Mouse (Mus musculus): ENCODE data around the gene 4933427I04Rik.

4933427I04Rik gene

GRCm38 (mm10) chr4:123859379-123859778 lies at the start of gene 4933427I04Rik:
Gene 4933427I04Rik, plus strand, starts transcription at chr4:123859679.
- DNase-seq, result no peak

GRCm38 (mm10) chr4:123810475-123811295 lies 48.8 kb upstream of the 4933427I04Rik start:
- no peak for DNase-seq

GRCm38 (mm10) chr4:123812525-123812924 lies 47.0 kb upstream of the 4933427I04Rik start:
- DNase-seq, result no peak

- no peak for DNase-seq
Observed at GRCm38 (mm10) chr4:123814030-123814501, 45.4 kb upstream of the 4933427I04Rik start.

GRCm38 (mm10) chr4:123819093-123819610 lies 40.3 kb upstream of the 4933427I04Rik start:
- no peak for DNase-seq

GRCm38 (mm10) chr4:123842126-123842525 lies 17.4 kb upstream of the 4933427I04Rik start:
- no peak for DNase-seq

GRCm38 (mm10) chr4:123856888-123857287 lies 2.6 kb upstream of the 4933427I04Rik start:
- no peak for DNase-seq

- no peak for DNase-seq
Observed at GRCm38 (mm10) chr4:123858090-123858489, 1.4 kb upstream of the 4933427I04Rik start.

- DNase-seq, result no peak
Observed at GRCm38 (mm10) chr4:123859803-123860202, 324 bp downstream of the 4933427I04Rik start.

- no peak for DNase-seq
Observed at GRCm38 (mm10) chr4:123860621-123861020, 1.1 kb downstream of the 4933427I04Rik start.

- no peak for DNase-seq
Observed at GRCm38 (mm10) chr4:123893726-123894125, 34.2 kb downstream of the 4933427I04Rik start.

GRCm38 (mm10) chr4:123894295-123894694 lies 34.8 kb downstream of the 4933427I04Rik start:
- no peak for DNase-seq

GRCm38 (mm10) chr4:123898696-123899095 lies 39.2 kb downstream of the 4933427I04Rik start:
- peak; percentile 47 for DNase-seq

GRCm38 (mm10) chr4:123903432-123903831 lies 44.0 kb downstream of the 4933427I04Rik start:
- DNase-seq, result no peak

GRCm38 (mm10) chr4:123904333-123905125 lies 45.0 kb downstream of the 4933427I04Rik start, which contains the start of gene Mycbp:
Gene Mycbp, plus strand, starts transcription at chr4:123904832.
- DNase-seq, result peak; percentile 99

- no peak for DNase-seq
Observed at GRCm38 (mm10) chr4:123905126-123905668, 45.7 kb downstream of the 4933427I04Rik start.

GRCm38 (mm10) chr4:123911503-123911902 lies 52.0 kb downstream of the 4933427I04Rik start:
- no peak for DNase-seq

- no peak for DNase-seq
Observed at GRCm38 (mm10) chr4:123912431-123912830, 53.0 kb downstream of the 4933427I04Rik start.

Measured in liver (tissue).